Mouse (Mus musculus) stomach, embryonic 15.5 days (tissue): Measurements from ENCODE around the gene Cldn20. TPM values are rescaled to one million over a fixed set of nuclear protein-coding genes. Genes with fewer than 3 reads are reported as not detected.

Experiments used
- ATAC-seq: fragments of 200-750 bp; cut with Nextera tagmentation; 2 replicates; pipeline ENCODE4 v1.8.0; 2017; ENCODE audit warnings: low read depth, moderate number of reproducible peaks, moderate TSS enrichment; ENCODE audit not compliant: insufficient read depth, low FRiP score
- H3K27ac ChIP-seq: fragments of 300-500 bp; sonication (generic); 2 replicates; pipeline ENCODE4 v1.5.1; 2015; ENCODE audit warnings: mild to moderate bottlenecking, inconsistent platforms
- H3K27me3 ChIP-seq: fragments of 300-500 bp; sonication (generic); replicated peaks from 2 replicates; pipeline ENCODE4 v1.6.1; 2015; ENCODE audit warnings: inconsistent platforms
- H3K36me3 ChIP-seq: fragments of 300-500 bp; sonication (generic); 2 replicates; pipeline ENCODE4 v1.6.1; 2015; ENCODE audit warnings: inconsistent platforms
- H3K4me1 ChIP-seq: fragments of 300-500 bp; sonication (generic); 2 replicates; pipeline ENCODE4 v1.6.1; 2015; ENCODE audit warnings: inconsistent platforms
- H3K4me2 ChIP-seq: fragments of 300-500 bp; sonication (generic); 2 replicates; pipeline ENCODE4 v1.6.1; 2015; ENCODE audit warnings: mild to moderate bottlenecking, inconsistent platforms
- H3K4me3 ChIP-seq: fragments of 300-500 bp; sonication (generic); replicated peaks from 2 replicates; pipeline ENCODE4 v1.5.1; 2015; ENCODE audit warnings: inconsistent platforms
- H3K9ac ChIP-seq: fragments of 300-500 bp; sonication (generic); 2 replicates; pipeline ENCODE4 v1.6.1; 2015; ENCODE audit warnings: inconsistent platforms
- H3K9me3 ChIP-seq: fragments of 300-500 bp; sonication (generic); 2 replicates; pipeline ENCODE4 v1.6.1; 2016; ENCODE audit warnings: inconsistent platforms
- WGBS: fragments of 180-500 bp; shearing (Covaris S2); methylation state at CpG from one replicate; pipeline ENCODE4 v1.1.7; 2015; 5-methylcytosine and 5-hydroxymethylcytosine counted together
- polyA plus RNA-seq: library from polyadenylated mRNA; unstranded; fragments of >200 nt; fragmentation: Nextera tagmentation; extraction: Ambion mirVana; gene quantifications from 2 replicates; pipeline ENCODE4 v1.2.1, GENCODE M21; 2015

Cldn20 gene
- polyA plus RNA-seq = 0.22 TPM in 1 of 2 replicates, not detected in the other

DNA sequence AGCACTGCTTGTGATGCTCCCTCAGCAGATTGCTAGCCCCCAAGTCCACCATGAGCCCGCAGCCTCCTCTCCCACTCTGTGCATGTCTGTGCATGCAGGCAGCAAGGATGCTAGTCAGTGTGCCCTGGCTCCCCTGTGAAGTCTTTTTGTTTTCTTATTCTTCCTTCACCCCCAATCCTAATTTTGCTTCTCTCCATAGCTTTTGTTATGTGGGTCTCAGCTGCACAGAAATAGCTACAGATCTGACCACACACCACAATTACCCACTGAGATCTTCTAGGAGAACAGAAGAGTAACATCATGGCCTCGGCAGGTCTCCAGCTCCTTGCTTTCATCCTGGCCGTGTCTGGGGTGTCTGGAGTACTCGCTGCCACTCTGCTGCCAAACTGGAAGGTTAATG, at the start of gene Cldn20:
Gene Cldn20, plus strand, starts transcription at position 301 of the 400 bp plus-strand sequence.
- H3K4me1 ChIP-seq = no peaks in the 10 kb centered on the region
- no peak within 1 kb of the TSS for H3K4me2 ChIP-seq
- no peak within 1 kb of the TSS for H3K27ac ChIP-seq
- no peaks in the 10 kb centered on the region for H3K27me3 ChIP-seq
- no peak for ATAC-seq
- no peak within 1 kb of the TSS for H3K4me3 ChIP-seq
- H3K9me3 ChIP-seq = no peaks in the 10 kb centered on the region
- no peak within 1 kb of the TSS for H3K9ac ChIP-seq
- 84% methylated on average over 4 of the region's 4 CpGs for WGBS
- H3K36me3 ChIP-seq = no peaks in the 10 kb centered on the region

DNA sequence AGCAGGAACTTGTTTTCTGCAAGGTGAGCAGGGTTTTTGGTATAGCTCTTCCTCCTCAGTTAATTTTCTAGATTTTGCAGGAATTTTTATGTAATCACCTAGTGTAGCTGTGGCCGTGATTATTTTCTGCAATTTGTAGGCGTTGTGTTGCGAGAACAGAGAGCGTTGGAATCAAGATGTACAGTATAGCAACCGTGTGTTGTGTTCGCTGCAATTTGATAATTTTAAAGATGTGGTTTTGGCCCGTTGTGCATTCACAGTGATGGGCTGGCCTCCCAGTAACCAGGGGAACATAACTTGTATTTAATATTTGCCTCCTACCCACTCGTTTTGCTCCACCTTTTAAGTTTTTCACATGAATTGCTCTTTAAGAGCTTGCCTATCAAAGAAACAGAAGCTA, 49.3 kb upstream of the Cldn20 start:
- H3K9ac ChIP-seq = no peak overlapping the region
- H3K4me3 ChIP-seq = no peak overlapping the region
- no peaks in the 10 kb centered on the region for H3K9me3 ChIP-seq

DNA sequence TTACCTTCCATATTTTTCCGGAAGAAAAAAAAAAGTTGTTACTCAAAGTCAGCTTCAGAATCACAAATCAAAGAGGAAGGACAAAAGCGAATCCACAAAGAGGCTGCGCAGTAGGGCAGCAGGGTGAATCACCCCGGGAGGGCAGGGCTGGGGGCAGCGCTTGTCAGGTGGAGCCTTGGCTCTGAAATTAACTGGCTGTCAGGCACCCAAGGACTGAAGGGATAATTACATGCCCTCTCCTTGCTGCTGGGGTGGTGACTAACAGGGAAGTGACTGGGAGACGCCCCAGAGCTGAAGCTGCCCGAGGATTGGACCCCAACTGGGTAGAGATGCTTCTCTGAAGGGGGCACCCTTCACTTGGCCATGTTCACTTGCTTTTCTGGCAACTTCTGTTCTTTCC, 46.5 kb upstream of the Cldn20 start:
- no peaks in the 10 kb centered on the region for H3K9me3 ChIP-seq
- H3K4me2 ChIP-seq = no peak overlapping the region
- H3K9ac ChIP-seq = no peak overlapping the region
- H3K36me3 ChIP-seq = no peaks in the 10 kb centered on the region
- H3K27me3 ChIP-seq = no peaks in the 10 kb centered on the region
- no peak overlapping the region for H3K27ac ChIP-seq
- WGBS = 72% methylated on average over 7 of the region's 7 CpGs
- no peak overlapping the region for H3K4me3 ChIP-seq
- ATAC-seq = no peak
- no peaks in the 10 kb centered on the region for H3K4me1 ChIP-seq

More for the DNA sequence above, 49.3 kb upstream of the Cldn20 start:
- no peaks in the 10 kb centered on the region for H3K4me1 ChIP-seq
- H3K27ac ChIP-seq = no peak overlapping the region
- WGBS = 86% methylated on average over 8 of the region's 8 CpGs
- H3K4me2 ChIP-seq = no peak overlapping the region
- ATAC-seq = no peak
- no peaks in the 10 kb centered on the region for H3K27me3 ChIP-seq
- no peaks in the 10 kb centered on the region for H3K36me3 ChIP-seq

DNA sequence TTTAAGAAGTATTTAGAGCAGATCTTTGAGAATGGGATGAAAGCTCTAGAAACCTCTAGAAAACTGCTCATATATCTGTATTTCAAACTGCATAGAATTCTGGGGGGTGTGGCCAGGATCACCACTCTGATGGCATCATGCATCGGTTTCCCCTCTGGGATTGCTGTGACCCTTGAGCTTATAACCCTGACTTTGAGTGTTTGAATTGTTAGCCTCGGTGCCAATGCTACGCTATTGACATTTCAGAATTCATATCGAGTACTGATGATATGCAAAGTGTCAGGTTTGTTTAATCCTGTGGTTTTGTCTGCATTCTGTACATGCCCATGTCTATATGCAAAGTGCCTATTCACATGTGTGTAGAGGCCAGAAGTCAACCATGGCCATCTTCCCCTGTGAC, 45.1 kb upstream of the Cldn20 start:
- Histone ChIP-seq H3K4me3 (no peak overlapping the region), H3K4me2 (no peak overlapping the region), H3K27me3 (no peaks in the 10 kb centered on the region), H3K36me3 (no peaks in the 10 kb centered on the region), H3K9ac (no peak overlapping the region), H3K4me1 (no peaks in the 10 kb centered on the region), H3K27ac (no peak overlapping the region), H3K9me3 (no peaks in the 10 kb centered on the region)
- WGBS = 88% methylated on average over 4 of the region's 4 CpGs
- no peak for ATAC-seq

DNA sequence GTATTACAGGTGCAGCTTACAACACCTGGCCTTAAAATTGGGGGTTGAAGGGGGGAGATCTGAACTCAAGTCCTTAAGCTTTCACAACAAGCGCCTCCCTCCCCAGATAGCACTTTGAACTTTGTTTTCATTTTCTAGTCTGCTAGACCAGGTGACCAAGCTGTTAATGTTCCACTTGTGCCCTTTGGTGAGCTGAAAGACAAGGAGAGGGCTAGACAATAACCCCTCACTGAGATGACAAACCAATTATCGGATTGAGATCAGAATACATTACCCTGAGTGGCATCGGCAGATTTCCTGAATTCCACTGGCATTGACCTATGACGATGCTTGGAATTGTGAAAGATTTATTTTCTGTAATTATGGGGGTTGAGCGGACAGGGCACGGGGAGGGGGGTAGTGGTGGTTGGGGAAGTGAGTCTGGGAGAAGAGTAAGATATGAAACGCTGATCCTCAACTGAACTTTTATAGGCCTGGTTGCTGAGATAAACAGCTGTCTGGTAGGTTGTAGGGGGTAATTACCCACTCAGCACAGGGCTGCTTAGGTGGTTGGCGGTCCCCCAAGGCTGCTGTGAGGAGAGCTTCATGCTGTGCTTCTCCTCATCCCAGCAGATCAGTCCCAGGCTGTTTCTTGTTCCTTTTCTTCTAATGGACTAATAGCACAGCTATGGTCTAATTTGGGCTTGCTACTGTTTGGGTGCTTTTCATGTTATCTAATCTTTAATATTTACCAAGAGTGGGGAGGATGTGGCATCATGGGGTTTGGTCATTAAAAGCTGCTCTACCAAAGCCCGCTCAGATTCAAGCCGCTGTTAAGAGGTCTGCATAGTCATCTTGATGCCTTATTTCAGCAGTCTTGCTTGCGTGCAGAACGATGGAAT, 44.4 kb upstream of the Cldn20 start:
- H3K27ac ChIP-seq = no peak overlapping the region
- H3K36me3 ChIP-seq = no peaks in the 10 kb centered on the region
- H3K27me3 ChIP-seq = no peaks in the 10 kb centered on the region
- ATAC-seq = no peak
- 73% methylated on average over 12 of the region's 12 CpGs for WGBS
- no peak overlapping the region for H3K4me3 ChIP-seq
- H3K9me3 ChIP-seq = no peaks in the 10 kb centered on the region
- H3K9ac ChIP-seq = no peak overlapping the region
- H3K4me1 ChIP-seq = no peaks in the 10 kb centered on the region
- no peak overlapping the region for H3K4me2 ChIP-seq

DNA sequence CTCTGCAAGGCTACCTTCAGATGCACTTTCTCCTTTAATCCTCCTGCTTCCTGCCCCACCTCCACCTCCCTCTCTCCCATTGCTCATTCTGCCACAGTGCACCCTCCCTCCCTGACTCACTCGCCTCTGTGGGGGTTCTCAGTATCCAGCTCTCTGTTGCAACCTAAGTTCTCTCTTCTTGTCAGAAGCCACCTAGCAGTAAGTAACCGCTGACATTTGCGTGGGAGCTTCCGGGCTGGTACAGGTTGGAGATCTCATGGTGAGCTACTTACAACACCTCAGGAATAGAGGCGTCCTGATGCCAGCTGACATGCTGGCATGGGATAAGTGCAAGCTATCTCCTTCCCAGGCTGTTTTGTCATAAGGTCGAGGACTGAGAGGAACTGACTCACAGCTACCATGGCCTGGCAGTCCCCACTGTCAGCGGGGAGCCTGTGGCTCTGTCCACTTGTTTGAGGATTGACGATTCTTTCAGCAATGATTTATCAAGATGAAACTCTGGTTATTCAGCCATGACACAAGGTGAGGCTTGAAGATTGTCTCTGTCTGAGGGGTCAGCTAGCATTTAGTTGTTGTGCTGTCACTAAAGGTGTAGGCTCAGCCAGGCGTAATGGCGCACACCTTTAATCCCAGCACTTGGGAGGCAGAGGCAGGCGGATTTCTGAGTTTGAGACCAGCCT, 42.0 kb upstream of the Cldn20 start:
- no peak overlapping the region for H3K27ac ChIP-seq
- ATAC-seq = no peak
- no peak overlapping the region for H3K4me3 ChIP-seq
- H3K36me3 ChIP-seq = no peaks in the 10 kb centered on the region
- whole genome bisulfite sequencing = 81% methylated on average over 11 of the region's 11 CpGs
- H3K27me3 ChIP-seq = no peaks in the 10 kb centered on the region
- H3K4me2 ChIP-seq = no peak overlapping the region
- no peaks in the 10 kb centered on the region for H3K9me3 ChIP-seq
- no peaks in the 10 kb centered on the region for H3K4me1 ChIP-seq
- H3K9ac ChIP-seq = no peak overlapping the region

DNA sequence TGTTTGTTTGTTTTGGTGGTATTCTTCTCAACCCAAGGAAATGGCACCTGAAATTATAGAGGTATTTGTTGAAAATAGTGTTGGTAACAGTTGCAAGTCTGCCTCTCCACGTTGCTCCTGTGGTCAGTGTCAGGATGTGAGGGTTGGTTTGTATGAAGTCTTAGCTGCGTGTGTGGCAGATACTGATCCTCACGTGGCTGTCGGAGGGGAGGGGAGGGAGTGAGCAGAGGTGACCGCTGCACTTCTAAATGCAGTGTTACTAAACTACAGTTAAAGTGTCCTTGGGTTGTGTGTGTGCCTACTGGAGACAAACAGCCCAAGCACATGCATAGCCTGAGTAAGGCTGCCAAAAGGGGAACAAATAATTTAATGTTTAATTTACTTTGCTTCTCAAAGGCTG, 41.3 kb upstream of the Cldn20 start:
- H3K4me1 ChIP-seq = no peaks in the 10 kb centered on the region
- no peak overlapping the region for H3K9ac ChIP-seq
- no peaks in the 10 kb centered on the region for H3K9me3 ChIP-seq
- H3K27ac ChIP-seq = no peak overlapping the region
- ATAC-seq = no peak
- H3K4me2 ChIP-seq = no peak overlapping the region
- H3K27me3 ChIP-seq = no peaks in the 10 kb centered on the region
- no peaks in the 10 kb centered on the region for H3K36me3 ChIP-seq
- H3K4me3 ChIP-seq = no peak overlapping the region
- WGBS = 62% methylated on average over 5 of the region's 5 CpGs

DNA sequence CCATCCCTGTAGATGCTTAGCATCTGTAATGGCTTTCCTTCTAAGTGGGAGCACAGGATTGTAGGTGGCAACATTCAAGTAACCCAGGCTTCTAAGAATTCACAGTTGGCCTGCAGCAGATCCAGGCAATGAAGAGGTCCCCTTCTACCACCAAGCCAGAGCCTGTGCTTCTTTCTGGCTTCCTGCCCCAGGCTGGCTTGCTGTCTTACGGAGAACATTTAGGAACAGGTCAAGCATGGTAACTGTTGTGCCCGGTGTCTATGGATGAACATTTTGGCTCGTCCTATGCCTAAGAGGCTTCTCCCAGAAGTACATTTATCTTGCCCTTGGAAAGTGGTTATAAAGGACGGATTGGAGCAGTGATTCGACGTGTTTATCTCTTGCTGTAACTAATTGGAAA, 40.7 kb upstream of the Cldn20 start:
- 71% methylated on average over 6 of the region's 6 CpGs for WGBS
- no peak overlapping the region for H3K9ac ChIP-seq

DNA sequence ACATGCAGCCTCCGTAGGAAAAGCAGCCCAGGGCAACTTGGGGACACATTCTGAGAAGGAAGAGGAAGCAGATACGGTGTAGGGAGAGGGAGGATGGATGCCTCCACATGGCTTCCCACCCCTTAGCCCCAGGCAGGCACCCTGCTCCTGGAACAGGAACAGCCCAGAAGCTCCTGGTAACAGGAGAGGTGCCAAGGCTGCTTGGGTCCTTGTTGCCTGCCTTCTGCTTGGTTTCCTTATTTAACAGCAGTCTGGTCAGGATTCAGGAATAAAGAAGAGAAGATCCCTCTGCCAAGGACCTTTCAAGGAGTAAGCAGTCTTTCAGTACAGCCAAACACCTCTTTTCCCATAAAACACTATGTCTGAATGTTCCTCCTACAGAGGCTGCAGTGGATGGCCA, 36.8 kb upstream of the Cldn20 start:
- H3K4me1 ChIP-seq = no peaks in the 10 kb centered on the region
- no peak overlapping the region for H3K27ac ChIP-seq
- 66% methylated on average over 2 of the region's 2 CpGs for WGBS

More for the DNA sequence above, 40.7 kb upstream of the Cldn20 start:
- Histone ChIP-seq H3K27me3 (no peaks in the 10 kb centered on the region), H3K27ac (no peak overlapping the region), H3K9me3 (no peaks in the 10 kb centered on the region), H3K4me3 (no peak overlapping the region), H3K36me3 (no peaks in the 10 kb centered on the region), H3K4me1 (no peaks in the 10 kb centered on the region), H3K4me2 (no peak overlapping the region)
- no peak for ATAC-seq

DNA sequence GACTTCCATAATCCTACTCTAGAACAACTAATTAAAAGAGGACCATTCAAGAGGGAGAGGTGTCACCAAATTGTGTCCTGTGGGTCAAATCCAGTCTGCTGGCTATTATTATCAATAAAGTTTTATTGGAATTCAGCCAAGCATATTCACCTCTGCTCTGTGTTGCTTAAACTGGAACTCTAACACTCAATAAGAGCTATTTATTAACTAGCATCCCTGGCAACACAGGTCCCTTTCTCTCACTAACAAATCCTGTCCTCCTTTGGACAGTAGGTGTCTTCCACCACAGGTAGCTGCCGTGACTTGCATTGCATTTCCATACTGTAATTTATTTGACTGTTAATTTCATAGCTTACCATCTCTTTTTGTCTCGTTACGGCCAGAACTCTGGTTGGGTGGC, 36.3 kb upstream of the Cldn20 start:
- Histone ChIP-seq H3K4me3 (no peak overlapping the region), H3K36me3 (no peaks in the 10 kb centered on the region), H3K27ac (no peak overlapping the region), H3K27me3 (no peaks in the 10 kb centered on the region), H3K9me3 (no peaks in the 10 kb centered on the region), H3K4me2 (no peak overlapping the region), H3K9ac (no peak overlapping the region), H3K4me1 (no peaks in the 10 kb centered on the region)
- WGBS = 82% methylated on average over 3 of the region's 3 CpGs
- no peak for ATAC-seq

More for the DNA sequence above, 36.8 kb upstream of the Cldn20 start:
- H3K4me3 ChIP-seq = no peak overlapping the region
- H3K9ac ChIP-seq = no peak overlapping the region
- no peaks in the 10 kb centered on the region for H3K36me3 ChIP-seq
- no peak for ATAC-seq
- H3K27me3 ChIP-seq = no peaks in the 10 kb centered on the region
- H3K9me3 ChIP-seq = no peaks in the 10 kb centered on the region
- no peak overlapping the region for H3K4me2 ChIP-seq

DNA sequence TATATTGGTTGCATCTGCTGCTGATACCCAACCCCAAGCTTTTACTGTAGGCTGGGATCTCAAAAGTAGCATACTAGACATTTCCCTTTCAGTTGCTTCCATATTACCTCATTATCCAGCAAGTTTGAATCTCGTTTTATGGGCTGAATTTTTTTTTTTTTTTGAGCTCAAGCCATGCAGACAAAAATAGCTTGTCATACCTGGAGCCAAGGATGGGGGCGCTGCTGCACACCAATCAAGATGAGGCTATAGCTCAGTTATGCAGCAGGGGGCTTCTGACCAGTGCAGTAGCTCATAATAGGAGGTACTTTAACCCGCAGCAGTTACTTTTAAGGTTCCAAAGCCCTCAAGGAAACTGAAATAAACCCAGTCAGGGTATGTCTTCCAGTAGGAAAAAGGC, 34.3 kb upstream of the Cldn20 start:
- ATAC-seq = no peak
- Histone ChIP-seq H3K9ac (no peak overlapping the region), H3K4me3 (no peak overlapping the region), H3K4me2 (no peak overlapping the region), H3K27me3 (no peaks in the 10 kb centered on the region), H3K9me3 (no peaks in the 10 kb centered on the region), H3K4me1 (no peaks in the 10 kb centered on the region), H3K36me3 (no peaks in the 10 kb centered on the region), H3K27ac (no peak overlapping the region)
- WGBS = 34% methylated on average over 3 of the region's 3 CpGs

DNA sequence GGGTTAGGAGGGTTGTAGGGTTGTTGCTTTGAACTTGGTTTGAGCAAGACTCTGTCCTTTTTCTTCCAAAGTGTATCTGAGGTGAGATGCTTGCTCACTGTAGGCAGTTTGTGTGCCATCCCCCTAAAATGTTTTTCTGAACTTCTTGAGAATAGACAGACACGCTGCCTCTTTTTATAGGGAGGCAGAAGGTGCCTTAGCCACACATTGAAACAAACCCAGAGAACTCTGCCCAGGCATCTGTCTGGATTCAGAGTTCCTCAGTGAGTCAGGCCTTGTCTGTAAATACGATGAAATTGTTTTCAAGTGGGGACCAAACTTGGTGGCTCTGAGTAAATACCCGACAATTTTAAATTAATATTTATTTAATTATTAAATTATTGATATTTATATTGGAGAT, 33.8 kb upstream of the Cldn20 start:
- H3K27ac ChIP-seq = no peak overlapping the region
- H3K9me3 ChIP-seq = no peaks in the 10 kb centered on the region
- no peak for ATAC-seq
- H3K9ac ChIP-seq = no peak overlapping the region
- no peak overlapping the region for H3K4me3 ChIP-seq
- H3K27me3 ChIP-seq = no peaks in the 10 kb centered on the region
- no peaks in the 10 kb centered on the region for H3K36me3 ChIP-seq
- H3K4me2 ChIP-seq = no peak overlapping the region
- no peaks in the 10 kb centered on the region for H3K4me1 ChIP-seq
- 82% methylated on average over 3 of the region's 3 CpGs for WGBS
